10 mouse cellular contexts compared by ENCODE assay signal in genomic region chr5:113142486-113142885, GRCm38 (mm10).
A peak's percentile ranks its signal among the peaks of the same experiment; 100 is the strongest.
DNase-seq lines count a peak whose midpoint lies in the region; ATAC-seq lines count a peak whose summit lies in the region.
"Had no signal": no experiment of that assay in that cellular context is flagged by ENCODE, and none has a peak within 500 bp of the region (broad histone marks: within the 10 kb centered on the region; RNA-seq: fewer than 3 reads in every experiment).

No protein-coding gene starts in this region.

- H3K4me1 ChIP-seq in intestine, embryonic 16.5 days (ENCODE audit: control insufficient read depth, insufficient read depth, low read length): peaks cover 26% of the 10 kb centered on the region

- no peaks in the 10 kb centered on the region for H3K27me3 ChIP-seq in intestine, embryonic 16.5 days (replicated peaks; ENCODE audit: control insufficient read depth, insufficient read depth, low read length)
- H3K27me3 ChIP-seq: stomach, embryonic 15.5 days had no signal

- no peak overlapping the region for H3K4me2 ChIP-seq in intestine, embryonic 16.5 days (ENCODE audit: low read depth, low read length)
- H3K4me2 ChIP-seq: liver, embryonic 13.5 days; stomach, embryonic 15.5 days had no signal

- WGBS in intestine, embryonic 16.5 days: 43% methylated on average over 11 of the region's 11 CpGs

- no peak overlapping the region for H3K27ac ChIP-seq in intestine, embryonic 16.5 days (ENCODE audit: low read length)
- H3K27ac ChIP-seq: liver, embryonic 13.5 days; stomach, embryonic 15.5 days had no signal

- no peaks in the 10 kb centered on the region for H3K36me3 ChIP-seq in intestine, embryonic 16.5 days (ENCODE audit: control insufficient read depth, insufficient read depth, low read length)
- H3K36me3 ChIP-seq: stomach, embryonic 15.5 days had no signal

- H3K4me3 ChIP-seq in intestine, embryonic 16.5 days (ENCODE audit: low read length): no peak overlapping the region
- H3K4me3 ChIP-seq: liver, embryonic 13.5 days; stomach, embryonic 15.5 days had no signal

- H3K9me3 ChIP-seq in intestine, embryonic 16.5 days (ENCODE audit: control insufficient read depth, low read length): no peaks in the 10 kb centered on the region
- H3K9me3 ChIP-seq: stomach, embryonic 15.5 days had no signal

- ATAC-seq in intestine, embryonic 16.5 days: no peak

- peak; percentile 78 for DNase-seq in kidney, postnatal 10 days
- DNase-seq in kidney, adult 8-10 months: no peak
- DNase-seq in heart, adult 8-10 months (ENCODE audit: low spot score): peak; percentile 79
- DNase-seq in layer of hippocampus, adult 9-11 months: peak; percentile 87
- DNase-seq in retina, postnatal 1 day: peak; percentile 49
- no peak for DNase-seq in urinary bladder, adult 18-20 months (ENCODE audit: low spot score in 2 of 2)
- DNase-seq in thymus, postnatal 10 days (ENCODE audit: low spot score in 2 of 2): no peak
- DNase-seq: liver, embryonic 13.5 days had no signal

- H3K9ac ChIP-seq in intestine, embryonic 16.5 days (ENCODE audit: low read depth, low read length): no peak overlapping the region
- H3K9ac ChIP-seq: liver, embryonic 13.5 days; stomach, embryonic 15.5 days had no signal

Comparison
In these comparisons a context has a peak if more than half of its experiments do, and no peak if none do; other contexts are left out.
1. DNase-seq: peak in kidney, postnatal 10 days (single experiment), heart, adult 8-10 months (single experiment), layer of hippocampus, adult 9-11 months (single experiment) and retina, postnatal 1 day (single experiment); none in kidney, adult 8-10 months (0 of 2), urinary bladder, adult 18-20 months (0 of 2) and thymus, postnatal 10 days (0 of 2).